8 mouse cellular contexts compared by ENCODE assay signal in the genomic region with DNA sequence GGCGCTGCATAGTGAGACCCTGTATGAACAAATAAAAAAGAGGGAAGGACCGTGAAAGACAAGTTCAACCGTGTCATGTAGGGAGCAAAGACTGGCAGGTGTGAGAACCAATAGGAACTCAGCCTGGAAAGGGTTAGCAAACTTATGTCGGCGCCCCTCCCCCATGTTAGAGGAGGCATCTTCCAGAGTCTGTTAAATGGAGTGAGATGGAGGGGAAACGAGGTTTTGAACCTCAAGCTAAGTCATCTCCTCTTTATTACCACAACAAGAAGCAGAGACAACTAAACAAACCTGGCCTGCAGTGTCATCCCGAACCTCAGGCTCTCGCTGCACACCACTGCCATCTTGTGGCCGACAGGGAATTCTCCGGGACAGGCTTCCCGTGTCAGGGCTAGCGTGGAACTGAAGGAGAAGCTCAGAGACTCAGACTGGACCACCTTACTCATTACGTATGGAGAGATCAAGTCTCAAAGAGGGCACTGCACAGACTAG. TPM values are rescaled to one million over a fixed set of nuclear protein-coding genes. Genes with fewer than 3 reads are reported as not detected.
DNase-seq lines count a peak whose midpoint lies in the region; ATAC-seq lines count a peak whose summit lies in the region.

No protein-coding gene starts in this region.

- WGBS in hindbrain, embryonic 11.5 days: 3% methylated on average over 13 of the region's 13 CpGs

- H3K4me2 ChIP-seq in hindbrain, embryonic 11.5 days (replicated peaks; ENCODE audit: low read depth, low read length): no peak overlapping the region

- peak; percentile 80 for DNase-seq in Muller cell, postnatal 12 days (ENCODE audit: inconsistent ontology term)
- DNase-seq in cerebellum, adult 8-10 months: peak; percentile 80
- peak; percentile 90 for DNase-seq in hindbrain, embryonic 11.5 days (ENCODE audit: low spot score)
- DNase-seq in layer of hippocampus, postnatal 10 days (ENCODE audit: low spot score in 2 of 2): peak; percentile 89 to 91
- DNase-seq in lung, postnatal 10 days: peak; percentile 90
- DNase-seq in retina, adult 2 months (ENCODE audit: low read depth, low spot score): peak; percentile 70
- peak; percentile 73 for DNase-seq in thymus, postnatal 25 days

- no peaks in the 10 kb centered on the region for H3K4me1 ChIP-seq in hindbrain, embryonic 11.5 days (replicated peaks; ENCODE audit: control insufficient read depth, insufficient read depth, low read length)

- no peak overlapping the region for H3K9ac ChIP-seq in hindbrain, embryonic 11.5 days (ENCODE audit: low read depth, low read length)

- peak overlapping the region; percentile 18 for H3K4me3 ChIP-seq in hindbrain, embryonic 11.5 days (ENCODE audit: low read depth, low read length)

- no peak overlapping the region for H3K27ac ChIP-seq in hindbrain, embryonic 11.5 days (ENCODE audit: low read depth, low read length)

- no peaks in the 10 kb centered on the region; the same call in 1 of the 2 replicates for H3K27me3 ChIP-seq in hindbrain, embryonic 11.5 days (ENCODE audit: control insufficient read depth, insufficient read depth, low read length)

- no peaks in the 10 kb centered on the region for H3K36me3 ChIP-seq in hindbrain, embryonic 11.5 days (ENCODE audit: control insufficient read depth, insufficient read depth, low read length)

- ATAC-seq in frontal cortex, adult (ENCODE audit: low TSS enrichment): peak; percentile 73; the same call in 1 of the 2 replicates
- 0 out of 2 replicates have a peak, but pooled peaks have one; percentile 38 for ATAC-seq in hindbrain, embryonic 11.5 days (ENCODE audit: low FRiP score)

- no peaks in the 10 kb centered on the region for H3K9me3 ChIP-seq in hindbrain, embryonic 11.5 days (ENCODE audit: control insufficient read depth, low read length)

RNA-seq across cellular contexts. Expression of a gene that starts 13.9 kb away (rescaled TPM):
- polyA plus RNA-seq in hindbrain, embryonic 11.5 days (2014; fragmentation: Nextera tagmentation; extraction: Ambion mirVana): 8.2 and 10.0 TPM in 2 replicates
- 1 to 10 TPM; 3.3 TPM for total RNA-seq in layer of hippocampus, postnatal 10 days (2021)

RNA-seq across cellular contexts. Expression of a gene that starts 33.3 kb away (rescaled TPM):
- 0.45 and 1.2 TPM in 2 replicates for polyA plus RNA-seq in hindbrain, embryonic 11.5 days (2014; fragmentation: Nextera tagmentation; extraction: Ambion mirVana)
- total RNA-seq in layer of hippocampus, postnatal 10 days (2021): not detected

RNA-seq across cellular contexts. Expression of a gene that starts 49.7 kb away (rescaled TPM):
- 0.46 and 0.59 TPM in 2 replicates for polyA plus RNA-seq in hindbrain, embryonic 11.5 days (2014; fragmentation: Nextera tagmentation; extraction: Ambion mirVana)
- 10 to 100 TPM; 12.5 to 14.3 TPM for total RNA-seq in layer of hippocampus, postnatal 10 days (2021)
